Mouse (Mus musculus) bone marrow, adult 2 months (tissue): ENCODE data around the gene Ccn6.

Experiments used
- CTCF ChIP-seq: fragments of 200-500 bp; IDR thresholded peaks from 2 replicates; pipeline ENCODE4 v1.5.1; 2011; ENCODE audit warnings: low read length, control low read depth; ENCODE audit not compliant: control insufficient read depth, insufficient read depth
- POLR2A ChIP-seq: fragments of 200-500 bp; IDR thresholded peaks from 2 replicates; pipeline ENCODE4 v1.6.1; 2011; ENCODE audit warnings: low read depth, mild to moderate bottlenecking, control low read depth, low read length, borderline replicate concordance; ENCODE audit not compliant: control insufficient read depth

DNA sequence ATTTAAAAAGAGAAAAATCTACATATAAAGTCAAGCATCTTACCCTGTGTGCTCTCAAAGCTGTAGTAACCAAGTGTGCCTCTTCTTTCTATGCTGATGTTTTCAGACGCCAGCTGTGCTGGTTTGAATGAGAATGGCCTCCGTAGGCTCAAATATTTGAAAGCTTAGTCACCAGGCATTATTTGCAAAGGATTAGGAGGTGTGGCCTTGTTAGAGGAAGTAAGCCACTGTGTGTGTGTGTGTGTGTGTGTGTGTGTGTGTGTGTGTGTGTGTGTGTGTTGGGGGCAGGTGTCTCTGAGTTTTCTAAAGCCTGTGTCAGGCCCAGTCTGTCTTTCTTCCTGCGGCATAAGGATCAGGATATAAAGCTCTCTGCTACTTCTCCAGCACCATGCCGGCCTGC, 56.7 kb downstream of the Ccn6 start:
- no peak for TF ChIP-seq POLR2A
- no peak for TF ChIP-seq CTCF
